Mouse (Mus musculus): ENCODE data around the gene Galnt6.

The Galnt6 gene

GRCm38 (mm10) chr15:100655201-100655600, 74.0 kb downstream of the Galnt6 start:
- DNase-seq (ENCODE audit: low read depth, low spot score) = no peak

- DNase-seq (ENCODE audit: low read depth, low spot score) = no peak
Measured at GRCm38 (mm10) chr15:100654271-100654670, 74.9 kb downstream of the Galnt6 start.

GRCm38 (mm10) chr15:100651610-100652009, 77.6 kb downstream of the Galnt6 start:
- no peak for DNase-seq (ENCODE audit: low read depth, low spot score)

- DNase-seq (ENCODE audit: low read depth, low spot score) = no peak
Measured at GRCm38 (mm10) chr15:100650111-100650510, 79.1 kb downstream of the Galnt6 start.

- no peak for DNase-seq (ENCODE audit: low read depth, low spot score)
Measured at GRCm38 (mm10) chr15:100646161-100646560, 83.0 kb downstream of the Galnt6 start.

- DNase-seq (ENCODE audit: low read depth, low spot score) = no peak
Measured at GRCm38 (mm10) chr15:100642451-100642850, 86.7 kb downstream of the Galnt6 start.

All from brain, embryonic 18.5 days (tissue).